Mouse (Mus musculus) ES-Bruce4 (cell line): ENCODE measurements around the gene Pdgfc.

Experiments used
- CTCF ChIP-seq: IDR thresholded peaks from one replicate; pipeline ENCODE4 v1.8.1; 2011; ENCODE audit warnings: low read depth, low read length
- POLR2A ChIP-seq: IDR thresholded peaks from one replicate; pipeline ENCODE4 v1.8.1; 2011; ENCODE audit warnings: low read length; ENCODE audit not compliant: insufficient read depth

GRCm38 (mm10) chr3:81136985-81137384 lies 100.8 kb downstream of the Pdgfc start:
- TF ChIP-seq POLR2A = no peak
- TF ChIP-seq CTCF = no peak
